Mouse (Mus musculus) CH12.LX (cell line): ENCODE measurements around the gene Syne3.

Experiments
- POLR2A ChIP-seq: IDR thresholded peaks from 2 replicates; pipeline ENCODE4 v1.6.1; 2011; ENCODE audit warnings: low read depth, mild to moderate bottlenecking, improper control_type of control experiment, low read length
- RCOR1 ChIP-seq: conservative IDR thresholded peaks from 2 replicates; pipeline ENCODE4 v1.6.1; 2012; ENCODE audit warnings: low read depth, mild to moderate bottlenecking, inconsistent platforms, low read length, improper control_type of control experiment

- no peak for TF ChIP-seq POLR2A
- TF ChIP-seq RCOR1: no peak
Observed at GRCm38 (mm10) chr12:104958263-104958662, 51.3 kb downstream of the Syne3 start.
